Comparison of ENCODE assay signal across 8 mouse cellular contexts in the genomic region with DNA sequence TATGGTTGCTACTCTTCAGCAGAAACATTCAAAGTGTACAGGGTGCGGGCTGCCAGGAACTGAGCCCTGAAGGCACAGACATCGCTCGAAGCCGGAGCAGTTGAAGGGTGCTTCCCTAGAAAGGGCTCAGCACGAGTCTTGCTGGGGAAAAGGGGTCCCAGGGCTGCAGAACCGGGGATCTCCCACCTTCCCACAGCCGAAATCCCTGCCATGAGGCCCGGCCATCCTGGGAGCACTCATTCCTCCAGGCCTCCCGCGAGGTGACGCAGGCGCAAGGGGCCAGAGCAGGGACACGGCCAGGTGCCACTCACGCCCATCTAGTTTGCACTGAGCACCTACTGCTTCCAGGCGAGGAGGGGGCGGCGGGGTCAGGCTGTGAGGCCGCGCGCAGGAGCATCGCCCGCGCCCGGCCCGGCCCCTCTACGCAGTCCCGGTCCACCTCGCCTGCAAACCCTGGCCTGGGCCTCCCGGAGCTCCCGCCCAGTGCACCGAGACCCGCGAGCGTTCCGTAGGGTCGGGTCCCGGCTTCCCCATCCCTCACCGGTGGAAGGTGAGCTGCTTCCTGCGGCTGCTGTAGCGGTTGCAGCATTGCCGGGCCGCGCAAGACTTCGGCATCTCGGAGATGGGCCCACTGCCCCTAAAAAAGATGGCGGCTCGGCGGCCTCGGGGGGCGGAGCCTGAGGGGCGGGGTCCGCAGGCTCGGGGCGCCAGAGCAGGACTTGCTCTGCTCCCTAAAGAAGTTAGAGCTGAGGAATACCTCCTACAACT. TPM values are rescaled to one million over a fixed set of nuclear protein-coding genes. Genes with fewer than 3 reads are reported as not detected.
DNase-seq lines count a peak whose midpoint lies in the region; ATAC-seq lines count a peak whose summit lies in the region.

Gene Thap3, minus strand, starts transcription at position 656 of the 768 bp plus-strand sequence.

- DNase-seq in cerebellum, postnatal 36 days: peak; percentile 80 to 81
- peak; percentile 84 for DNase-seq in gastrocnemius, postnatal 14 days
- DNase-seq in induced T-regulatory cell, adult 2 months (ENCODE audit: low read depth): peak; percentile 88
- peak; percentile 78 to 81 for DNase-seq in left cerebral cortex, postnatal 25 days (ENCODE audit: low spot score in 2 of 2)
- peak; percentile 85 for DNase-seq in right cerebral cortex, postnatal 25 days

- ATAC-seq in activated CD4-positive, CD25-positive, alpha-beta regulatory T cell, adult 4 months: peak; percentile 64
- ATAC-seq in megakaryocyte-erythroid progenitor cell, adult 5-6 weeks (replicated peaks; ENCODE audit: low FRiP score, low TSS enrichment, poor library complexity, severe bottlenecking): peak; percentile 46; the same call in 1 of the 2 replicates
- ATAC-seq in erythroid progenitor cell, adult 5-6 weeks (replicated peaks; ENCODE audit: low FRiP score, poor library complexity, severe bottlenecking): no peak

- intact Hi-C loops in gastrocnemius, postnatal 14 days (cut with DNase I; ENCODE audit: low total_unique reads): no loop called here
- intact Hi-C loops in left cerebral cortex, postnatal 25 days (cut with DNase I): loop anchor here (2.0 kb wide), 1 partner anchor 22 kb away; no protein-coding TSS in a partner anchor

RNA-seq across cellular contexts. Expression of gene Thap3, which starts in this region (rescaled TPM):
- polyA plus RNA-seq in activated CD4-positive, CD25-positive, alpha-beta regulatory T cell, adult 4 months (2017; shearing (Covaris generic)): 100 to 1,000 TPM in 1 of 2 experiments, 10 to 100 TPM in 1; 89.8 to 107 TPM
- 10 to 100 TPM; 28.0 to 32.2 TPM for total RNA-seq in gastrocnemius, postnatal 14 days (2021)
- 10 to 100 TPM; 16.5 to 20.4 TPM for total RNA-seq in left cerebral cortex, postnatal 25 days (2021)
- total RNA-seq in megakaryocyte-erythroid progenitor cell, adult 5-6 weeks (2014; fragmentation: Nextera tagmentation): 2.1 and 7.3 TPM in 2 replicates
- total RNA-seq in megakaryocyte-erythroid progenitor cell, adult 5-6 weeks (2017): 1.4 and 9.6 TPM in 2 replicates
- 6.8 TPM in 1 of 2 replicates, not detected in the other for total RNA-seq in erythroid progenitor cell, adult 5-6 weeks (2015; ENCODE audit: low replicate concordance)
- total RNA-seq in erythroid progenitor cell, adult 5-6 weeks (2017; ENCODE audit: low replicate concordance): 4.0 TPM in 1 of 2 replicates, not detected in the other
